Comparison of ENCODE assay signal across 31 mouse cellular contexts in the genomic region with DNA sequence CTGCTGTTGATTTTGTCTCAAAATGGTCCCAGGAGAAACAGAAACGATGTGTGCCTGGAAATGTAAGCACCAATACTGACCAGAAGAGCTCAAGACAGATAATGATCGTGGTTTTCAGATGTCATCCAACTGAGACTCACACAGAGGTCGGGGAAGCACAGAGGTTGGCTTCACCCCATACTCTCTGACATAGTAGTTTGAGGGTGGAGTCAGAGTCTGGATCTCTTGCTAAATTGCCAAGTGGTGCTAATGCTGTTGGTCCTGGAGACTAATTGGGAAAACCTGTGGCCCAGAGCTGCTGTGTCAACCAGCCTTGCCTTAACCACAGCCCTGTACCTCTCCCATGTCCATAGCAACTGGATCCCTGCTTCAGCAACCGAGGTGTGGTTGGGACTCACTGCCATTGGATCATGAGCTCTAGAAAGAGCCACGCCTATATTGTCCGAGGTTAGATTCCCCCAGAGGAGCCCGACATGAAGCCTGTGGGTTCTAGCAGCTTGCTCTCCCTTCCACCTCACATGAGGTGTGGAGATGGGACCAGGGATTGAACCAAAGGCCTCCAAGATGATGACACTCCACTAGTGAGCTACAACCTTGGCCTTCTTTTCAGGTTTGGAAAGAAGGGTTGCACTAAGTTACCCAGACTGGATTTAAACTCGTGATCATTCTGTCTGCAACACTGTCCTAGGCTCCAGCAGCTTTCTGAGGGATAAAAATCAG. TPM values are rescaled to one million over a fixed set of nuclear protein-coding genes. Genes with fewer than 3 reads are reported as not detected.
DNase-seq lines count a peak whose midpoint lies in the region; ATAC-seq lines count a peak whose summit lies in the region.
"Had no signal": no experiment of that assay in that cellular context is flagged by ENCODE, and none has a peak within 500 bp of the region (broad histone marks: within the 10 kb centered on the region; RNA-seq: fewer than 3 reads in every experiment).

No protein-coding gene starts in this region.

- H3K27ac ChIP-seq in hindbrain, embryonic 14.5 days = no peak overlapping the region
- H3K27ac ChIP-seq in midbrain, embryonic 15.5 days = no peak overlapping the region
- H3K27ac ChIP-seq: embryonic facial prominence, embryonic 13.5 days; forebrain, embryonic 10.5 days; forebrain, embryonic 15.5 days; heart, embryonic 13.5 days had no signal

- no peak overlapping the region for H3K4me3 ChIP-seq in hindbrain, embryonic 14.5 days (replicated peaks; ENCODE audit: low read length)
- no peak overlapping the region for H3K4me3 ChIP-seq in midbrain, embryonic 15.5 days
- H3K4me3 ChIP-seq: embryonic facial prominence, embryonic 13.5 days; forebrain, embryonic 10.5 days; forebrain, embryonic 15.5 days; heart, embryonic 13.5 days had no signal

- H3K36me3 ChIP-seq in hindbrain, embryonic 14.5 days (replicated peaks; ENCODE audit: control insufficient read depth, insufficient read depth) = no peaks in the 10 kb centered on the region
- no peaks in the 10 kb centered on the region for H3K36me3 ChIP-seq in midbrain, embryonic 15.5 days (replicated peaks)
- H3K36me3 ChIP-seq: embryonic facial prominence, embryonic 13.5 days; forebrain, embryonic 10.5 days; forebrain, embryonic 15.5 days; heart, embryonic 13.5 days had no signal

- no peak overlapping the region for H3K4me2 ChIP-seq in hindbrain, embryonic 14.5 days (replicated peaks)
- no peak overlapping the region for H3K4me2 ChIP-seq in midbrain, embryonic 15.5 days
- H3K4me2 ChIP-seq: embryonic facial prominence, embryonic 13.5 days; forebrain, embryonic 15.5 days; heart, embryonic 13.5 days had no signal

- no peaks in the 10 kb centered on the region for H3K4me1 ChIP-seq in hindbrain, embryonic 14.5 days (replicated peaks; ENCODE audit: control insufficient read depth, insufficient read depth, low read length)
- H3K4me1 ChIP-seq in midbrain, embryonic 15.5 days = no peaks in the 10 kb centered on the region
- H3K4me1 ChIP-seq: forebrain, embryonic 15.5 days had no signal

- DNase-seq in heart, adult 11 months = peak; percentile 84
- DNase-seq in heart, adult 8-10 months (ENCODE audit: low spot score) = no peak
- DNase-seq in 3T3-L1 (ENCODE audit: low read depth, low spot score) (peak; percentile 22), adipocyte (ENCODE audit: low spot score) (peak; percentile 71)
- no peak for DNase-seq in hindbrain, embryonic 14.5 days (ENCODE audit: low spot score)
- DNase-seq: adrenal gland, adult 2 months; adrenal gland, postnatal 36 days; cerebellum, adult 11-12 months; cerebellum, adult 9-10 months; cerebellum, postnatal 25 days; gastrocnemius, postnatal 36 days; heart, adult 18-20 months; heart, postnatal 36 days had no signal

- no peak overlapping the region for H3K9ac ChIP-seq in hindbrain, embryonic 14.5 days
- no peak overlapping the region for H3K9ac ChIP-seq in midbrain, embryonic 15.5 days
- H3K9ac ChIP-seq: embryonic facial prominence, embryonic 13.5 days; forebrain, embryonic 15.5 days; heart, embryonic 13.5 days had no signal

- H3K27me3 ChIP-seq in hindbrain, embryonic 14.5 days (ENCODE audit: control insufficient read depth, insufficient read depth, low read length) = no peaks in the 10 kb centered on the region
- no peaks in the 10 kb centered on the region for H3K27me3 ChIP-seq in midbrain, embryonic 15.5 days (replicated peaks)
- H3K27me3 ChIP-seq: embryonic facial prominence, embryonic 13.5 days; forebrain, embryonic 15.5 days; Patski had no signal

- peak; percentile 71 for ATAC-seq in erythroid progenitor cell, adult 5-6 weeks (replicated peaks; ENCODE audit: low FRiP score, poor library complexity, severe bottlenecking)
- no peak for ATAC-seq in CD4-positive, CD25-positive, alpha-beta regulatory T cell, adult 4 months
- ATAC-seq in hindbrain, embryonic 14.5 days (ENCODE audit: low FRiP score) = no peak
- ATAC-seq in midbrain, embryonic 15.5 days (replicated peaks) = no peak
- ATAC-seq: activated CD4-positive, CD25-positive, alpha-beta regulatory T cell, adult 4 months; forebrain, embryonic 15.5 days; hindbrain, embryonic 16.5 days; inflammation-experienced regulatory T-cells, adult 6 months; intestine, postnatal 0 days; Patski had no signal

- no peaks in the 10 kb centered on the region for H3K9me3 ChIP-seq in hindbrain, embryonic 14.5 days (ENCODE audit: control insufficient read depth, low read length)
- no peaks in the 10 kb centered on the region for H3K9me3 ChIP-seq in midbrain, embryonic 15.5 days
- H3K9me3 ChIP-seq: embryonic facial prominence, embryonic 13.5 days; forebrain, embryonic 10.5 days; forebrain, embryonic 15.5 days; heart, embryonic 13.5 days had no signal

- 85% methylated on average over 8 of the region's 8 CpGs for WGBS in hindbrain, embryonic 14.5 days
- WGBS in midbrain, embryonic 15.5 days = 76% methylated on average over 8 of the region's 8 CpGs

RNA-seq across cellular contexts. Expression of a gene that starts 4.7 kb away (rescaled TPM):
- not detected for total RNA-seq in heart, adult 8-10 months (2022)
- total RNA-seq in erythroid progenitor cell, adult 5-6 weeks (2015; ENCODE audit: low replicate concordance) = not detected in 2 replicates
- total RNA-seq in erythroid progenitor cell, adult 5-6 weeks (2017; ENCODE audit: low replicate concordance) = not detected in 2 replicates
- not detected for polyA plus RNA-seq in CD4-positive, CD25-positive, alpha-beta regulatory T cell, adult 4 months (2017; shearing (Covaris generic))
- not detected in 2 replicates for polyA plus RNA-seq in hindbrain, embryonic 14.5 days (2014; fragmentation: Nextera tagmentation; extraction: Ambion mirVana)
- not detected in 2 replicates for polyA plus RNA-seq in midbrain, embryonic 15.5 days (2015; fragmentation: Nextera tagmentation; extraction: Ambion mirVana)
- total RNA-seq: adrenal gland, adult 2 months; adrenal gland, postnatal 36 days; ES-E14; gastrocnemius, adult 8-10 months; gastrocnemius, postnatal 36 days; heart, adult 18-20 months; heart, postnatal 36 days had no signal
- polyA plus RNA-seq: activated CD4-positive, CD25-positive, alpha-beta regulatory T cell, adult 4 months; adrenal gland, adult 2 months; brain, embryonic 14.5 days; cortical plate, adult 2 months; embryonic facial prominence, embryonic 13.5 days; forebrain, embryonic 15.5 days; heart, postnatal 0 days; hindbrain, embryonic 11.5 days; inflammation-experienced regulatory T-cells, adult 6 months; intestine, postnatal 0 days; Patski had no signal

RNA-seq across cellular contexts. Expression of a gene that starts 30.7 kb away (rescaled TPM):
- 10 to 100 TPM in 2 of 4 experiments, 1 to 10 TPM in 2; 7.9 to 10.7 (median 9.4) TPM for total RNA-seq in heart, adult 8-10 months (2022)
- total RNA-seq in erythroid progenitor cell, adult 5-6 weeks (2015; ENCODE audit: low replicate concordance) = 46.5 and 50.8 TPM in 2 replicates
- total RNA-seq in erythroid progenitor cell, adult 5-6 weeks (2017; ENCODE audit: low replicate concordance) = 44.3 and 45.0 TPM in 2 replicates
- 10 to 100 TPM; 15.1 to 22.6 TPM for polyA plus RNA-seq in CD4-positive, CD25-positive, alpha-beta regulatory T cell, adult 4 months (2017; shearing (Covaris generic))
- polyA plus RNA-seq in hindbrain, embryonic 14.5 days (2014; fragmentation: Nextera tagmentation; extraction: Ambion mirVana) = 3.2 and 3.4 TPM in 2 replicates
- polyA plus RNA-seq in midbrain, embryonic 15.5 days (2015; fragmentation: Nextera tagmentation; extraction: Ambion mirVana) = 4.0 and 4.4 TPM in 2 replicates

Comparison
In these comparisons a context has a peak if more than half of its experiments do, and no peak if none do; other contexts are left out.
1. DNase-seq: peak in heart, adult 11 months (single experiment), 3T3-L1 (single experiment) and adipocyte (single experiment); none in heart, adult 8-10 months (single experiment) and hindbrain, embryonic 14.5 days (single experiment).